Mouse (Mus musculus): ENCODE results near the gene Elf2. TPM values are rescaled to one million over a fixed set of nuclear protein-coding genes. Genes with fewer than 3 reads are reported as not detected.

Elf2 gene
- total RNA-seq, 2 experiments from 2014 or later = 50.9 to 58.2 TPM

GRCm38 (mm10) chr3:51213111-51213510, 127.4 kb downstream of the Elf2 start:
- no peak for DNase-seq

- no peak for DNase-seq
Measured at GRCm38 (mm10) chr3:51210485-51210884, 130.0 kb downstream of the Elf2 start.

GRCm38 (mm10) chr3:51209503-51210314, 130.8 kb downstream of the Elf2 start:
- no peak for DNase-seq

GRCm38 (mm10) chr3:51208633-51209032, 131.8 kb downstream of the Elf2 start:
- DNase-seq = no peak

- DNase-seq = no peak
Measured at GRCm38 (mm10) chr3:51206521-51206920, 133.9 kb downstream of the Elf2 start.

GRCm38 (mm10) chr3:51204897-51205296, 135.6 kb downstream of the Elf2 start:
- no peak for DNase-seq

- DNase-seq = no peak
Measured at GRCm38 (mm10) chr3:51204441-51204840, 136.0 kb downstream of the Elf2 start.

- DNase-seq = no peak
Measured at GRCm38 (mm10) chr3:51203906-51204305, 136.6 kb downstream of the Elf2 start.

Small RNA genes within 50 kb of the gene (microRNA-seq; reads per million reads assigned to microRNA genes)
- 0 reads per million in 2 experiments for gene Gm24282

Other genes with a start within 250 kb of the Elf2 start
- gene Noct, start 116.2 kb downstream of the Elf2 start, total RNA-seq (2021) = 10 to 100 TPM; 11.0 to 14.3 TPM
- under 1 TPM; 0.43 to 0.63 TPM for gene Mgarp, start 56.1 kb upstream of the Elf2 start, total RNA-seq (2021)
- 100 to 1,000 TPM; 828 to 975 TPM for gene Ndufc1, start 68.3 kb upstream of the Elf2 start, total RNA-seq (2021)
- gene Naa15, start 74.5 kb upstream of the Elf2 start, total RNA-seq (2021) = 10 to 100 TPM; 48.1 to 52.6 TPM
- 10 to 100 TPM; 12.1 to 13.4 TPM for gene Rab33b, start 143.3 kb upstream of the Elf2 start, total RNA-seq (2021)
- 100 to 1,000 TPM; 102 to 121 TPM for gene Setd7, start 220.2 kb upstream of the Elf2 start, total RNA-seq (2021)

All from gastrocnemius, postnatal 10 days (tissue).